Mouse (Mus musculus): ENCODE measurements around the gene Ereg.

GRCm38 (mm10) chr5:91038963-91039362 is 35.5 kb upstream of the Ereg start:
- TF ChIP-seq EP300 (IDR thresholded peaks at IDR 0.05; ENCODE audit: insufficient read depth, low read depth, low read length) (no peak), CTCF (IDR thresholded peaks at IDR 0.05) (no peak), POLR2A (IDR thresholded peaks at IDR 0.05; ENCODE audit: insufficient read depth, low read depth, low read length) (no peak)

All from heart, adult 2 months (tissue).